Mouse (Mus musculus): Measurements from ENCODE around the gene Siglecg.
"Not testable (repeated sequence)": the region's sequence is repeated elsewhere in the genome, so short reads cannot be mapped to it uniquely, and the experiment has no call there.

Gene Siglecg

GRCm38 (mm10) chr7:43408131-43408553 is at the start of gene Siglecg:
Gene Siglecg, plus strand, starts transcription at chr7:43408204.
- DNase-seq (ENCODE audit: low spot score in 2 of 2), result peak; percentile 38 to 49

- DNase-seq (ENCODE audit: low spot score in 2 of 2), result no peak
These were observed 49.4 kb upstream of the Siglecg start for GRCm38 (mm10) chr7:43358556-43358955.

DNA sequence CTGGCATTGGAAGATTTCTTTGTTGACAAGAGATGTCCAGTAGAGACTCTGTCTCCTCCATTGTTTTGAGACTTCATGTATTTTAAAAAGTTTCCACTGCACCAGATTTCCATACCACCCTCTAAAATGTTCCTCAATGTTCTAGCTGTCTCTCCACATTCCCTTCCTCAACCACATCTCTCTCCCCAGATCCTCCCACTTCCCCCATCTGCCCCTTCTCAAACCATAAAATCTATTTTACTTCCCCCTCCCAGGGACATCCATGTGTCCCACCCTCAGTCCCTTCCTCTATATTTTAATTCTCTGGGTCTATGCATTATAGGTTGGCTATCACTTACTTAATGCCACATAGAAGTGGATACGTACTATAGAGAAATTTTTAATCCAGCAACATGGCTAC is 46.6 kb upstream of the Siglecg start:
- DNase-seq (ENCODE audit: low spot score in 2 of 2), result no peak

- DNase-seq (ENCODE audit: low spot score in 2 of 2), result no peak
These were observed 46.0 kb upstream of the Siglecg start for GRCm38 (mm10) chr7:43362021-43362420.

DNA sequence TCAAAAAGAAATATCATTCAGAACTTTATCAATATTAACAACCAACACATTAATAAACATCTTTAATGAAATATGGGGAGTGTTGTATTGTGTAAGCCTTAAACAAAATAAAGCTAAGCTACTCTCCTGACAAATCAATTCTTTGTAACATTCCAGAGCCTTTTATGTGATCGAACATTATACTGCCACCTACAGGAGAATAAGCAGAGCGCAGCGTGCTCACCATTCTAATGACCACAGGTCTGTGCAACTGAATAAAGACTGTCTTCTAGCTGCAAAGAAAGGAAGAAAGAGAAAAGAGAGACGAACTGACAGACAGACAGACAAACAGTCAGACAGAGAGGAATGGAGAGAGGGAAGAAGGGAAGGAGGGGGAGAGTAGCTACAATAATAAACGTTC is 29.8 kb upstream of the Siglecg start:
- peak in 1 of 2 experiments; percentile 31 for DNase-seq (ENCODE audit: low spot score in 2 of 2)

DNA sequence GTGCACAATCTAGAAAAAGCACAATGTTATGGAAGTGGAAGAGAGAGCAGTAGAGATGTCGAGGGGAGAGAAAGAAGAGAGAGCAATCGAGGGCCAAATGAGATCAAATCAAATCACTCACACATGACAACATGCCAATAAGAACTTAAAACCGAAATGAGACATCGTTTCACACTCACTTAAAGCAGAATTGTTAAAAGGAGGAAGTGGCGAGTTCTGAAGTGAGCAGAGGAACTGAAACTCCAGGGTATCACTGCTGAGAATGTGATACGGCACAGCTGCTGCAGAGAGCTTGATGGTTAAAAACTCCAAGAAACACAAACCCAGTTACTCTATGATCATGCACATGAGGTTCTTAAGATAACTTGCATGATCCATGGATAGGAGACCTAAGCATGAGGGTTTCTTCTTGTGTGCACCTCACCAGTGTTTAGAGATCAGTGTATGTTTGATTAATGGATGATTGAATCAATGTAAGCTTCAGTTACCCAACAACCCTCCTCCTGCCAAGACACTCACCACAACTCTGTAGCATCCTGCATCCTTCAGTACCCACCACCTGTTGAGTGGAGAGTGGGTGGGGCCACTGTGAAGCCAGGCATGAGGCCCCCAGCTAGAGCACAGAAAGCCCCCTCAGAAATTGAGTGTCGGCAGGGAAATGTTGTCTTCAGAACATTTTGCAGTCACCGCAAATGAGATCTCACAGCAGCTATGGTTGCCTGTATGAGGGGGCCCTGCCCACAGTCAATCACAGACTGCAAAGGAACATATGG is 15.5 kb upstream of the Siglecg start:
- peak in 1 of 2 experiments; percentile 61 for DNase-seq (ENCODE audit: low spot score in 2 of 2)

DNA sequence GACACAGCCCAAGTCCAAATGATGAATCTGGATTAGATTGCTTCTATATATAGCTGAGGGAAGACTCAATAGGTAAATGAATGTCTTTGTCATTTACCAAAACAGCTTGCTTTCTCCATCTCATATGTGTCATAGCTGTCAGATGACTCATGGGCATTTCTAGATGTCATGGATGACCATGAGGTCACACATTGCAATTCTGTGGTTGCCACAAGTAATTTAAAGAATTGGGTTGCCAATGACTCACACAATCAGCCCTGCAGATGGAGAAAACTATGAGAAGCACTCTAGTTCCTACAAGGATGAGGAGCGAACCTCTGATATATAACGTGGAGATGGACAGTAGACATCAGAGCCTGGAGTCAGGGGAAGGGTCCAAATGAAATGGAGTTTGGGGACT is 8.5 kb upstream of the Siglecg start:
- DNase-seq (ENCODE audit: low spot score in 2 of 2), result no peak

- DNase-seq (ENCODE audit: low spot score in 2 of 2), result no peak
These were observed 5.3 kb upstream of the Siglecg start for GRCm38 (mm10) chr7:43402718-43403117.

DNA sequence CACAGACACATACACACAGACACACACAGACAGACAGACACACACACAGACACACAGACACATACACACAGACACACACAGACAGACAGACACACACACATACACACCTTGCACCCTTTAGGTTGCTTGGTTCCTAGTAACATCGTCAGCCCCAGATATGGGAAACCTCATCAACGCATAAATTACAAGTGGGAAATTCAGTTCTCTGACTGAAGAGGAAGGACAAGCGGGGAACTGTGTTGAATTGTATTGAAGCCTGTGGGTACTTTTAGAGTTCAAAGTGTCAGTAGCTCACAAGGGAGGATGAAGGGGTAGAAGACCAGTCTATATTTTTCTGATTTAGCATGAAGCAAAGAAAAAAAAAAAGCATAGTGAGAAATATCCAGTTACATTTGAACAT is 431 bp upstream of the Siglecg start:
- DNase-seq (ENCODE audit: low spot score in 2 of 2), result no peak

DNA sequence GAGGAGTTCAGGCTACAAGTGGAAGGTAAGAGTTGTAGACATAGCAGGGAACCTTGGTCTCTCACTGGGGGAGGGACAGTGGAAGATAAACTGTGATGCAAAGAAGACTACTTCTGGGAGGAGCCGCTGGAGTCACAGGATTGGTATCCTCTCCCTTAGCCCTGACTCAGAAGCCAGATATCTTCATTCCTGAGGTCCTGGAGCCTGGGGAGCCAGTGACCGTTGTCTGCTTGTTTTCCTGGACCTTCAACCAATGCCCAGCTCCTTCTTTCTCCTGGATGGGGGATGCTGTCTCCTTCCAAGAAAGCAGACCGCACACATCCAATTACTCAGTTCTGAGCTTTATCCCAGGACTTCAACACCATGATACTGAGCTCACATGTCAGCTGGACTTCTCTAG is 1.1 kb downstream of the Siglecg start:
- no peak for DNase-seq (ENCODE audit: low spot score in 2 of 2)

- DNase-seq (ENCODE audit: low spot score in 2 of 2), result not testable (repeated sequence)
These were observed 3.7 kb downstream of the Siglecg start for GRCm38 (mm10) chr7:43411724-43412123.

DNA sequence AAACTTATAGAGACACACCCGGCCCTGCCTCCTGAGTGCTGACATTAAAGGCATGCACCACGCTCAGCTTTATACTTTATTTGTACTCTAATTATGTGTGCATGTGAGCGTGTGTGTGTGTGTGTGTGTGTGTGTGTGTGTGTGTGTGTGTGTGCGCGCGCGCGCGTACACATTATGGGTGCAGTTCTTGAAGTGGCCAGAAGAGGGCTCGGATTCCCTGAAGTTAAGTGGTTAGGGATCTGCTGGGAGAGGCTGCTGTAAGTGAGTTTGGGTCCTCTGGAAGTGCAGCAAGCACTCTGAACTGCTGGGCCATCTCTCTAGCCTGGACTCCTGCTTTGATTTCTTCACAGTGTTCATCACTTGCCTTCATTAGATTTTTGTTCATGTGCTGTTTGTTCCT is 9.3 kb downstream of the Siglecg start:
- DNase-seq (ENCODE audit: low spot score in 2 of 2), result peak in 1 of 2 experiments; percentile 32

DNA sequence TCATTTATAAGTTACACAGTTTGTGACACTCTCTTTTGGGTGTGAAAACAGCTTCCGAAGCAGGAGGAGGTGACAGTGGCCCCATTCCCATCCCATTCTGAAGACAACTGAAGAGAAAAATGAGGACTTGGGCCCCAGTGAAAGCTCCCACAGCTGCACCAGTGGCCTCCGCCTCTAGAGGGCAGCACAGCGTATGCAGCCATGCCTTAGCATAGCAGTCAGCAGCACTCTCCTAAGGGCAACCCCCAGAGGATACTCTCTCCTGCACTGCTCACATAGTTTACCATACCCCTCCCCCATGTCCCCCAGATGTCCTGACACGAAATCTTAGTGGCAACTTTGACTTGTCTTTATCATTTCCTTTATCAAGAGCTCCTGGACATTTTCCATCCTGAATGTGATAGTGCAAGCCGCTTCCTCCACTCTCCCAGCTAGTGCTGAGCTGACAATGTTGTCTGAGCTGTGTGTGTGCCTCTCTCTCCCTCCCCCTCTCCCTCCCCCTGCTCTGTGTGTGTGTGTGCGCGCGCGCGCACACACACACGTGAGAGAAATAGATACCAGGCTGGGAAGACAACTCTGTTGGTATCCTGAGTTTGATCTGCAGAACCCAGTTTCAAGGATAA is 15.1 kb downstream of the Siglecg start:
- peak; percentile 72 to 87 for DNase-seq (ENCODE audit: low spot score in 2 of 2)

DNA sequence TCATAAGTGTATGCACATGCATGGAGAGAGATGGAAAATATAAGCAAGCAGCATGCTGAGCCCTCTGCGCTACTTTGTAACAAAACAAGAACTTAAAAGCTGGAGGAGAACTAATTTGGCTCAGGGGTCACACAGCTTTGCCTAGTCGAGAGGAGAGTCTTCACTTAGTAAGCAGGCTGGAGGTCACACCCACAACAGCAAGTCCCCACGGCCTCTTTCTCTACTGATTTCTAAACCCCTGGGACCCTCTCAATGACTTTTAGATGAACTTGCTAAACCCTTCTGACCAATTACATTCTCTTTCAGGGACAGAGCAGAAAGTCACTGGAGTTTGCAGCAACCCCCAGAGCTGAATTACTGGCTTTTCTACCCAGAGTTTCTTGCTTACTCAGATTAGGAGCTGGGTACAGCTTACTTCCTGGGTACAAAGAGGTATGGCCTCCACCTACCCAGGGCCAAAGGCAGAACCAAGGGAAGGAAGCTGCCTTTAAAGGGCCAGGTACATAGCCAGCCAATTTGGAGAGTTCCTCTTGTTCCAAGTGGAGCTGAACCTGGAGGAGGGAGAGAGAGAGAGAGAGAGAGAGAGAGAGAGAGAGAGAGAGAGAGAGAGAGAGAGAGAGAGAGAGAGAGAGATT is 16.1 kb downstream of the Siglecg start:
- no peak for DNase-seq (ENCODE audit: low spot score in 2 of 2)

DNA sequence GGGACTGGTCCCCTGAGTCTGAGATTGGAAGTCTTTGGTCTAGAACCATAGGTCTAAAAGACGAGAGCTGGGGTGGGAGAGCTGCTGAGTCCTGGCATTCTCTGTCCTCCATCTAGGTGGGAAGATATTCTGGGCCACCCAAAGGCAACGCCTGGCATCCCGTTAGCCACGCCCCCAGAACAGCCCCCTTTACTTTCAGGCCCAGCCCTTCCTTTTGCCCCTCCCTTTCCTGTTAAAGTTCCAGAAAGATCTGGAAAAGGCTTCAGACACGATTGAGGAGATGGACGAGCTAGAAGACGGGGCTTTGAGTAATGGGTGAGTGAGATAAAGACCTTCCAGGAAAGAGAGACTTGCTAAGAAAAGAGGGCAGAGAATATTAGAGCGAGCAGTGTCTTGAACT is 19.4 kb downstream of the Siglecg start, which contains the start of gene Lim2:
TSS of gene Lim2 (plus strand) at position 265 of the 400 bp plus-strand sequence.
- no peak for DNase-seq (ENCODE audit: low spot score in 2 of 2)

GRCm38 (mm10) chr7:43429500-43429899 is 21.5 kb downstream of the Siglecg start:
- DNase-seq (ENCODE audit: low spot score in 2 of 2), result no peak

GRCm38 (mm10) chr7:43432891-43433290 is 24.9 kb downstream of the Siglecg start:
- no peak for DNase-seq (ENCODE audit: low spot score in 2 of 2)

DNA sequence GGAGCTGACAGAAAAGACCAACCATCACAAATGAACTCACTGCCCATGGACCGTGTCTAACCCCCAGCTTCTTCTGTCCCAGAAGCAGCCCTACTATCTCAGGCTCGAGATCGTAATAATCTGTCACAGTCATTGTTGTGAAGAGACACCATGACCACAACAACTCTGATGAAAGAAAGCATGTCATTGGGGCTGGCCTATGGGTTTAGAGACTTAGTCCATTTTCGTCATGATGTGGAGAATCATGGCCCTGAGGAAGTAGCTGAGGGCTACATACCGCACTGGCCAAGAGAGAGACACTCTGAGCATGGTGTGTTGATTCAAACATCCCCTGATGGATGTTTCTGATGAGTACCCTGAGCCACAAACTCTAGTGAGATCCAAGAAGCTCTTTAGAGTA is 26.7 kb downstream of the Siglecg start:
- no peak for DNase-seq (ENCODE audit: low spot score in 2 of 2)

- DNase-seq (ENCODE audit: low spot score in 2 of 2), result no peak
These were observed 28.6 kb downstream of the Siglecg start, which contains the start of gene Nkg7 for GRCm38 (mm10) chr7:43436341-43437255. Gene Nkg7, plus strand, starts transcription at chr7:43437073.

GRCm38 (mm10) chr7:43438611-43439010 is 30.6 kb downstream of the Siglecg start:
- DNase-seq (ENCODE audit: low spot score in 2 of 2), result no peak

DNA sequence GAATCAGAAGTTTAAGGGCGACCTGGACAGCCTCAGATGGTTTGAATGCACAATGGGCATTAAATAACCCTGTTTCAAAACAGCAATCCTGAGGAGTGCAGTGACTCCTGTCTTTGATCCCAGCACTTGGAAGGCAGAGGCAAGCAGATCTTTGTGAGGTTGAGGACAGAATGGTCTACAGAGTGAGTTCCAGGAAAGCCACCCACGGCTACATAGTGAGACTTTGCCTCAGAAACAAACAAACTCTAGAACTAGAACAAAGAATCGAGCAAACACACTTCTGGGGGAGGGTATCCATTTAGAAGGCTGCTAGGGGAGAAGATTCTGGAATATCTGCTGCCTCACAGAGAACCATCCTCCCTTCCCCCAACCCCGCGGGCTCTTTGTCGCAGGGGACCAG is 32.5 kb downstream of the Siglecg start, which contains the start of gene Cldnd2:
TSS of gene Cldnd2 (plus strand) at position 301 of the 400 bp plus-strand sequence.
- no peak for DNase-seq (ENCODE audit: low spot score in 2 of 2)
